Mouse (Mus musculus) thymus, adult 2 months (tissue): ENCODE results near the gene Celf2.

Source experiments
- CTCF ChIP-seq: fragments of 200-500 bp; IDR thresholded peaks from 2 replicates; pipeline ENCODE4 v1.5.1; 2012; ENCODE audit warnings: mild to moderate bottlenecking, control low read depth, low read length, moderate library complexity, borderline replicate concordance; ENCODE audit not compliant: control insufficient read depth, poor library complexity, insufficient read depth; ENCODE audit errors: extremely low read depth
- POLR2A ChIP-seq: fragments of 200-500 bp; IDR thresholded peaks from 2 replicates; pipeline ENCODE4 v1.6.1; 2012; ENCODE audit warnings: mild to moderate bottlenecking, low read length, control low read depth, moderate library complexity; ENCODE audit not compliant: control insufficient read depth, poor library complexity, insufficient read depth; ENCODE audit errors: extremely low read depth

DNA sequence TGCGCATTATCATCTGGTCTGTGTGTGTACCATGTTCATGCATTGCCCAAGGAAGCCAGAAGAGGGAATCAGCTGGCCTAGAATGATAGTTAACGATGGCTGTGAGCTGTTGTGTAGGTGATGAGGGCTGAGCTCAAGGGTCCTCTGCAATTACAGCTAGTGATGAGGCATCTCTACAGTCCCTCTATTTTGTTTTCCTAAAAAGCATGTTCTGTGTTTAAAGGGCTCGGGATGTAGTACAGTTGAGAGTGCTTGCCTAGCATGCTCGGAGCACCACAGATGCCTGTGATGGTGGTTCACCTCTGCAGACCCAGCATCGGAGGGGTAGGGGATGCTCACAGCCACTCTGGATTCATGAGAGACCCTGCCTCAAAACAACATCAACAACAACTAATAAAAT lies 416.7 kb downstream of the Celf2 start:
- no peak for TF ChIP-seq CTCF
- no peak for TF ChIP-seq POLR2A
